Mouse (Mus musculus) liver, postnatal 0 days (tissue): ENCODE measurements around the gene Rtbdn. TPM values are rescaled to one million over a fixed set of nuclear protein-coding genes. Genes with fewer than 3 reads are reported as not detected.

ENCODE experiments used
- ATAC-seq: fragments of 200-750 bp; cut with Nextera tagmentation; 2 replicates; pipeline ENCODE4 v1.8.0; 2017; ENCODE audit warnings: mild to moderate bottlenecking, moderate library complexity
- DNase-seq: peaks from one replicate; pipeline ENCODE4 v3.0.0-alpha.2; 2016
- H3K27ac ChIP-seq: fragments of 300-500 bp; sonication (generic); 2 replicates; pipeline ENCODE4 v1.5.1; 2014; ENCODE audit warnings: antibody characterized with exemption, moderate library complexity, mild to moderate bottlenecking, low read depth
- H3K27me3 ChIP-seq: fragments of 300-500 bp; sonication (generic); 2 replicates; pipeline ENCODE4 v1.6.1; 2014; ENCODE audit warnings: low read length, control low read depth, mixed read lengths; ENCODE audit not compliant: insufficient read depth
- H3K36me3 ChIP-seq: fragments of 300-500 bp; sonication (generic); replicated peaks from 2 replicates; pipeline ENCODE4 v1.6.1; 2014; ENCODE audit warnings: mild to moderate bottlenecking, control low read depth, low read length, moderate library complexity, mixed read lengths; ENCODE audit not compliant: insufficient read depth
- H3K4me1 ChIP-seq: fragments of 300-500 bp; sonication (generic); 2 replicates; pipeline ENCODE4 v1.6.1; 2014; ENCODE audit warnings: antibody characterized with exemption, mild to moderate bottlenecking, control low read depth; ENCODE audit not compliant: insufficient read depth
- H3K4me2 ChIP-seq: fragments of 300-500 bp; sonication (generic); 2 replicates; pipeline ENCODE4 v1.6.1; 2014; ENCODE audit warnings: low read depth, mild to moderate bottlenecking, low read length, moderate library complexity, mixed read lengths
- H3K4me3 ChIP-seq: fragments of 300-500 bp; sonication (generic); 2 replicates; pipeline ENCODE4 v1.5.1; 2014; ENCODE audit warnings: low read depth, low read length
- H3K9ac ChIP-seq: fragments of 300-500 bp; sonication (generic); replicated peaks from 2 replicates; pipeline ENCODE4 v1.6.1; 2014; ENCODE audit warnings: mild to moderate bottlenecking, moderate library complexity
- H3K9me3 ChIP-seq: fragments of 300-500 bp; sonication (generic); 2 replicates; pipeline ENCODE4 v1.6.1; 2016; ENCODE audit warnings: mild to moderate bottlenecking, control low read depth, low read length, mixed read lengths
- CTCF ChIP-seq: sonication (generic); IDR thresholded peaks from 2 replicates; pipeline ENCODE4 v1.5.1; 2016; ENCODE audit warnings: antibody characterized with exemption, low read depth
- EP300 ChIP-seq: IDR thresholded peaks from 2 replicates; pipeline ENCODE4 v1.6.1; 2016; ENCODE audit warnings: antibody characterized with exemption, low read depth, mild to moderate bottlenecking
- WGBS: fragments of 180-500 bp; shearing (Covaris S2); extraction: QIAGEN DNeasy Blood & Tissue Kit; methylation state at CpG from one replicate; pipeline ENCODE4 v1.1.7; 2014; ENCODE audit not compliant: insufficient replicate concordance; 5-methylcytosine and 5-hydroxymethylcytosine counted together
- microRNA-seq: library from miRNA; unstranded; fragments of <30 nt; microRNA quantifications from one replicate; pipeline ENCODE4, GENCODE M21; 2016
- polyA plus RNA-seq: library from polyadenylated mRNA; unstranded; fragments of >200 nt; fragmentation: Nextera tagmentation; extraction: Ambion mirVana; gene quantifications from 2 replicates; pipeline ENCODE4 v1.2.1, GENCODE M21; 2015

Gene Rtbdn
- polyA plus RNA-seq, 1 experiment from 2014 or later: not detected

DNA sequence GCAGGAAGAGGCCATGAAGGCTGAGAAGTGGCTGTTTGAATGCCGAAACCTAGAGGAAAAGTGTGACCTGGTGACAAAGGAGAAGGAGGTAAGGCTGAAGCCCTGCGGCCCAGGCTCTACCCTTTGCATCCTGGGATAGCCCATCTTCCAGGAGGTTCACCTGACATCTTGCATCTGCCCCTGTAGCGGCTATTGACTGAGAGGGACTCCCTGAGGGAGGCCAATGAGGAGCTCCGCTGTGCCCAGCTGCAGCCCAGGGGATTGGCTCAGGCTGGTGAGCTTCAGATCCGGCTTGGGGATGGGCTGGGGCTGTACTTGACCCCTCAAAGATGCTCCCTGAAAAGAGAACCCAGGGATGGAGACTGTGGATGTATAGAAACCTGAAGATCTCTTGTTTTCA, 50.2 kb downstream of the Rtbdn start:
- no peak overlapping the region for H3K4me3 ChIP-seq
- 0 out of 2 replicates have a peak, but pooled peaks cover 7% of the 10 kb centered on the region for H3K4me1 ChIP-seq
- no peak overlapping the region for H3K27ac ChIP-seq
- 82% methylated on average over 5 of the region's 5 CpGs for WGBS
- no peak overlapping the region for H3K4me2 ChIP-seq
- no peak for TF ChIP-seq CTCF
- no peak for TF ChIP-seq EP300
- H3K36me3 ChIP-seq: 0 out of 2 replicates have a peak, but pooled peaks cover 7% of the 10 kb centered on the region
- H3K9me3 ChIP-seq: no peaks in the 10 kb centered on the region
- ATAC-seq (no peak), DNase-seq (no peak)
- H3K9ac ChIP-seq: no peak overlapping the region
- no peaks in the 10 kb centered on the region for H3K27me3 ChIP-seq

DNA sequence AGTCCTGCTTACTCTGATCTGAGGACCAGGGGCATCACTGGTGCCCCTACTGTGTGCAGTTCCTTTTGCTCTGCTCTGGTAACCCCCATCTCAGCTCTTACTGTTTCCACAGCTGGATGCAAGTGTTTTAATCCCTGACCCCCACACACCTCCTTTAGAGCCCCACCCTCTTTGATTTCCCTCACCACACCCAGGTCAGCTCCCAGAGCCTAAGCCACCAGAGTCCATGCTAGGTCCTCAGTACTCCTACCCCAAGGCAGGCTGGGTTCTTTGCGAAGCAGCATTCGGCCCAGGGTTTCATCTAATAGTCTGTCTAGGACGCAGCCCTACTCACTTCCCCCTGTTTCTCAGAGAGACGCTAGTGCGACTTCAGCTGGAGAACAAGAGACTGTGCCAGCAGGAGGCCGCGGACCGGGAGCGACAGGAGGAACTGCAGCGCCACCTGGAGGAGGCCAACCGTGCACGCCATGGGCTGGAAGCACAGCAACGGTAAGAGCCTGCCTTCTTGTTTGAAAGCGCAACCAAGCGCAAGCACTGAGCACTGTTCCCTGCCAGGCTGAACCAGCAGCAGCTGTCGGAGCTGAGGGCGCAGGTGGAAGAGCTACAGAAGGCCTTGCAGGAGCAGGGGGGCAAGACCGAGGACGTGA, 51.0 kb downstream of the Rtbdn start:
- no peak overlapping the region for H3K27ac ChIP-seq
- 8% methylated on average over 19 of the region's 19 CpGs for WGBS
- no peak for TF ChIP-seq EP300
- TF ChIP-seq CTCF: peak; percentile 99
- DNase-seq: peak; percentile 93
- H3K27me3 ChIP-seq: no peaks in the 10 kb centered on the region
- H3K36me3 ChIP-seq: peaks cover 7% of the 10 kb centered on the region; the same call in 1 of the 2 replicates
- H3K4me2 ChIP-seq: peak overlapping the region; percentile 23; the same call in 1 of the 2 replicates
- ATAC-seq: peak; percentile 84
- H3K9me3 ChIP-seq: no peaks in the 10 kb centered on the region
- no peak overlapping the region for H3K4me3 ChIP-seq
- 0 out of 2 replicates have a peak overlapping the region, but pooled peaks have one; percentile 6 for H3K9ac ChIP-seq
- 0 out of 2 replicates have a peak, but pooled peaks cover 7% of the 10 kb centered on the region for H3K4me1 ChIP-seq

Small RNA genes lying within 50 kb of the gene (microRNA-seq; reads per million reads assigned to microRNA genes)
- gene Gm24197: not detected

Other genes starting within 250 kb of the Rtbdn start
- 24.6 and 25.7 TPM in 2 replicates for gene Lyl1, start 245.5 kb upstream of the Rtbdn start, polyA plus RNA-seq
- gene G430095P16Rik, start 224.0 kb upstream of the Rtbdn start, polyA plus RNA-seq: 4.8 and 6.3 TPM in 2 replicates
- 4.7 and 5.4 TPM in 2 replicates for gene Nfix, start 146.6 kb upstream of the Rtbdn start, polyA plus RNA-seq
- 2.4 and 2.5 TPM in 2 replicates for gene Dand5, start 124.2 kb upstream of the Rtbdn start, polyA plus RNA-seq
- 31.9 and 34.9 TPM in 2 replicates for gene Gadd45gip1, start 115.5 kb upstream of the Rtbdn start, polyA plus RNA-seq
- gene Rad23a, start 106.3 kb upstream of the Rtbdn start, polyA plus RNA-seq: 154 and 164 TPM in 2 replicates
- 331 and 375 TPM in 2 replicates for gene Calr, start 100.1 kb upstream of the Rtbdn start, polyA plus RNA-seq
- gene Farsa, start 90.0 kb upstream of the Rtbdn start, polyA plus RNA-seq: 30.3 and 33.6 TPM in 2 replicates
- 30.6 and 31.2 TPM in 2 replicates for gene Syce2, start 74.9 kb upstream of the Rtbdn start, polyA plus RNA-seq
- 139 and 141 TPM in 2 replicates for gene Gcdh, start 53.1 kb upstream of the Rtbdn start, polyA plus RNA-seq
- gene Klf1, start 45.1 kb upstream of the Rtbdn start, polyA plus RNA-seq: 133 and 149 TPM in 2 replicates
- gene Dnase2a, start 38.4 kb upstream of the Rtbdn start, polyA plus RNA-seq: 15.4 and 16.0 TPM in 2 replicates
- gene Mast1, start 9.6 kb upstream of the Rtbdn start, polyA plus RNA-seq: 0.07 TPM in 1 of 2 replicates, not detected in the other
- 0.89 TPM in 1 of 2 replicates, not detected in the other for gene Gm49661, start 22.4 kb downstream of the Rtbdn start, polyA plus RNA-seq
- 780 and 831 TPM in 2 replicates for gene Prdx2, start 22.6 kb downstream of the Rtbdn start, polyA plus RNA-seq
- 67.1 and 70.8 TPM in 2 replicates for gene Rnaseh2a, start 22.8 kb downstream of the Rtbdn start, polyA plus RNA-seq
- 14.2 and 21.9 TPM in 2 replicates for gene Junb, start 31.7 kb downstream of the Rtbdn start, polyA plus RNA-seq
- 12.0 and 12.2 TPM in 2 replicates for gene Hook2, start 43.6 kb downstream of the Rtbdn start, polyA plus RNA-seq
- gene Best2, start 67.5 kb downstream of the Rtbdn start, polyA plus RNA-seq: not detected in 2 replicates
- 33.2 and 34.4 TPM in 2 replicates for gene Asna1, start 78.3 kb downstream of the Rtbdn start, polyA plus RNA-seq
- 63.0 and 73.6 TPM in 2 replicates for gene Trir, start 79.8 kb downstream of the Rtbdn start, polyA plus RNA-seq
- gene Tnpo2, start 89.9 kb downstream of the Rtbdn start, polyA plus RNA-seq: 7.6 and 8.2 TPM in 2 replicates
- 14.4 and 14.9 TPM in 2 replicates for gene Fbxw9, start 113.1 kb downstream of the Rtbdn start, polyA plus RNA-seq
- gene Gm5741, start 121.0 kb downstream of the Rtbdn start, polyA plus RNA-seq: not detected in 2 replicates
- 24.8 and 27.7 TPM in 2 replicates for gene Dhps, start 124.8 kb downstream of the Rtbdn start, polyA plus RNA-seq
- 63.5 and 66.8 TPM in 2 replicates for gene Wdr83os, start 133.7 kb downstream of the Rtbdn start, polyA plus RNA-seq
- gene Wdr83, start 134.3 kb downstream of the Rtbdn start, polyA plus RNA-seq: 17.6 and 18.4 TPM in 2 replicates
- 42.6 and 44.6 TPM in 2 replicates for gene Man2b1, start 136.3 kb downstream of the Rtbdn start, polyA plus RNA-seq
- 2.0 and 5.2 TPM in 2 replicates for gene Zfp791, start 176.1 kb downstream of the Rtbdn start, polyA plus RNA-seq
- not detected in 2 replicates for gene Cks1brt, start 204.9 kb downstream of the Rtbdn start, polyA plus RNA-seq